Mouse (Mus musculus): Measurements from ENCODE around the gene Snd1. TPM values are rescaled to one million over a fixed set of nuclear protein-coding genes. Genes with fewer than 3 reads are reported as not detected.

Gene Snd1
- total and polyA plus RNA-seq, 2 experiments from 2014 or later, result 54.7 to 120 TPM

DNA sequence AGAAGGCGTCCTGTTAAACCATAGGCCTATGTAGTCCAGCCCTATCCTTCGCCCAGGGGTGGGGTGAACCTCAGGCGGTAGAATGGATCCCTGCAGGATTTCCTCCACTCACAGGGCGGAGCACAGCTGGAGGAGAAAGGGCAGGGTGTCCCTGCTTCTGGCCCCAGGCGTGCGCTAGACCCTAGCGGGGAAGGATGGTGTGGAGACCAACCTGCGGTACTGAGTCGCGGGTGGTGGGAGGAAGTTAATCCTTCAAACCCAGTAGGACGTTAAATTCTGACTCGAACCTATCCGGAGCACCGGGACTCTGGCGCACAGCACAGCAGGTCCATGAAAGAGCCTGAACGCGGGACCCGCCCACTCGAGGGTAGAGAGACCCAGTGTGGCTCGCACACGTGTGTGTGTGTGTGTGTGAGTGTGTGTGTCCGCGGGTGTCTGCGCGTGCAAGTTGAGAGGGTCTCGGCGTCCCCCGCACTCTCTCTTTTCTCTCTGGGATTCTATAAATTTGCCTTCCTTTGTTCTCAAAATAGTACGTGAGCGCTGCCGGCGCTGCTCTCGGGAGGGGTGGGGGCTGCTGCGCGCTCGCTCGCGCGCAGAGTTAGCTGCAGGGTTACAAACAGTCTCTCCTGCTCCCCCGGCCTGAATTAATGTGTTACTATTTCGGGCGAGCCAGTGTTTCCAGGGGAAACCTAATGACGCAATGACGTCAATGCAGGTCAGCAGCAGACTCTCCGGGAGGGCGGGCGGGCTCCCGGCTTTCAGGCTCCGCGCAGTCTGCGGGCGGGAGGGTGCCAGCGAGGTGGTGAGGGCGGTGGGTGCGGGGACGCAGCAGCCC, 506.0 kb downstream of the Snd1 start:
- no peak for TF ChIP-seq CTCF (IDR thresholded peaks at IDR 0.05; ENCODE audit: low read depth)
- TF ChIP-seq EP300 (IDR thresholded peaks at IDR 0.05; ENCODE audit: low read depth), result no peak
- DNase-seq (ENCODE audit: low spot score) (peak; percentile 22), ATAC-seq (ENCODE audit: insufficient read depth, low read depth) (peak; percentile 43)
- Histone ChIP-seq H3K9ac (replicated peaks; ENCODE audit: low read depth, low read length) (no peak overlapping the region), H3K4me3 (ENCODE audit: low read depth, low read length) (peak overlapping the region; percentile 48), H3K9me3 (replicated peaks; ENCODE audit: control insufficient read depth, low read length) (no peaks in the 10 kb centered on the region), H3K27ac (ENCODE audit: low read depth) (no peak overlapping the region), H3K4me1 (ENCODE audit: control insufficient read depth, insufficient read depth) (no peaks in the 10 kb centered on the region), H3K36me3 (replicated peaks; ENCODE audit: control insufficient read depth, insufficient read depth, low read length) (no peaks in the 10 kb centered on the region), H3K4me2 (ENCODE audit: low read depth, low read length) (peak overlapping the region; percentile 83), H3K27me3 (ENCODE audit: control insufficient read depth, insufficient read depth, low read length) (peaks cover 35% of the 10 kb centered on the region)
- under 1% methylated on average over 56 of the region's 56 CpGs for WGBS

DNA sequence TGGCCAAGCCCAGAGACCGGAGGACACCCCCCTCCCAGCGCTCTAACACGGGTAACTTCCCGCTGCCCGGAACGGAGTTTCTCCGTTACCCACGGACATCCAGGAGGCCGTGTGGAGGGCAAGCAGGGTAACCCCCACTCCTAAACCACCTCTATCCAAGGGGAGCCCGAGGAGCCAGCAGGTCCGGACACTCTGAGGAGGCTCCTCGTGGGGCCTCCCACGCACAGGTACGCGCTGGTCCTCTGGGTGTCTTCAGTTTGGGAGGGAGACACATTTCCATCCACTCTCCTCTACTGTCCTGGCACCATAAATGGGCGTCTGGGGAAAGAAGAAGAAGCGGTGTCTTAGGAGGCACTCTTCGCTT, 506.6 kb downstream of the Snd1 start:
- Histone ChIP-seq H3K4me2 (ENCODE audit: low read depth, low read length) (peak overlapping the region; percentile 83), H3K4me3 (ENCODE audit: low read depth, low read length) (peak overlapping the region; percentile 48), H3K27me3 (ENCODE audit: control insufficient read depth, insufficient read depth, low read length) (peaks cover 35% of the 10 kb centered on the region), H3K9ac (replicated peaks; ENCODE audit: low read depth, low read length) (no peak overlapping the region), H3K4me1 (ENCODE audit: control insufficient read depth, insufficient read depth) (no peaks in the 10 kb centered on the region), H3K9me3 (replicated peaks; ENCODE audit: control insufficient read depth, low read length) (no peaks in the 10 kb centered on the region), H3K27ac (ENCODE audit: low read depth) (no peak overlapping the region), H3K36me3 (replicated peaks; ENCODE audit: control insufficient read depth, insufficient read depth, low read length) (no peaks in the 10 kb centered on the region)
- DNase-seq (ENCODE audit: low spot score), result no peak
- WGBS, result 4% methylated on average over 18 of the region's 18 CpGs
- ATAC-seq (ENCODE audit: insufficient read depth, low read depth), result no peak
- TF ChIP-seq CTCF (IDR thresholded peaks at IDR 0.05; ENCODE audit: low read depth) (no peak), EP300 (IDR thresholded peaks at IDR 0.05; ENCODE audit: low read depth) (no peak)

DNA sequence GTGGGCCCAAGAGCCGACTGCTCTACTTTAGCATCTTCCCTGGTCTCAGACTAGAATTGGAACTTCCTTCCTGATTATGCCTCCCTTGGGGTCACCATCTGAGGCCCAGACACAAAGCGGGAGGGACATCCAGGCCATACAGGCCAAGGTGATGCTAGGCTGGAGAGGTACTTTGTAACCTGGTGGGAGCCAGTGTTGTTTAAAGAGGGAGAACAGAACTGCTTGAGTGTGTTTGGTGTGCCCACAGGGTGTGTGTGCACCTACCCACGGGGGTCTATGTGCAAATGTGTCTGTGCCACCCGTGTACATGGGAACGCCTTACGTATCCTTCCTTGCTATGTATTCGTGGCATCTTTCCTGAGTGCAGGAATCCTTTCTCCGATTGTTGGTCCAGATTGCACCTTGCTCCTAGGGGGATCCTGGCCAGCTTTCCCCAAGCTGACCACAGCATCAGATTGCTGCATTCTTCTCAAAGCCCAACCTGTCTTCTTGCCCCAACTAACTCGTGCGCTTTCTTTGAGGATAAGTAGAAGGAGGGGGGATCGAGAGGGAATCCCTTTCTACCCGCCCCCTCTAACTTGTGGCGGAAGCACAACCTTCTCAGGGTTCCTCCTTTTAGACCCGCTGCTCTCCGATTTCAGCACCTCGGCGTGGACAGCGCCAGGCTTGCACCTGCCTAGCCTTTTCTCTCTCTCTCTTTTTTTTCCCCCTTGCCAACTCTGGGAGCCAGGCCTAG, 507.2 kb downstream of the Snd1 start:
- Histone ChIP-seq H3K9me3 (replicated peaks; ENCODE audit: control insufficient read depth, low read length) (no peaks in the 10 kb centered on the region), H3K4me1 (ENCODE audit: control insufficient read depth, insufficient read depth) (no peaks in the 10 kb centered on the region), H3K27me3 (ENCODE audit: control insufficient read depth, insufficient read depth, low read length) (peaks cover 35% of the 10 kb centered on the region), H3K9ac (replicated peaks; ENCODE audit: low read depth, low read length) (no peak overlapping the region), H3K36me3 (replicated peaks; ENCODE audit: control insufficient read depth, insufficient read depth, low read length) (no peaks in the 10 kb centered on the region), H3K4me3 (ENCODE audit: low read depth, low read length) (peak overlapping the region; percentile 48; the same call in 1 of the 2 replicates), H3K4me2 (ENCODE audit: low read depth, low read length) (no peak overlapping the region), H3K27ac (ENCODE audit: low read depth) (no peak overlapping the region)
- DNase-seq (ENCODE audit: low spot score) (peak; percentile 48), ATAC-seq (ENCODE audit: insufficient read depth, low read depth) (no peak)
- 13% methylated on average over 18 of the region's 18 CpGs for WGBS
- TF ChIP-seq CTCF (IDR thresholded peaks at IDR 0.05; ENCODE audit: low read depth) (no peak), EP300 (IDR thresholded peaks at IDR 0.05; ENCODE audit: low read depth) (no peak)

DNA sequence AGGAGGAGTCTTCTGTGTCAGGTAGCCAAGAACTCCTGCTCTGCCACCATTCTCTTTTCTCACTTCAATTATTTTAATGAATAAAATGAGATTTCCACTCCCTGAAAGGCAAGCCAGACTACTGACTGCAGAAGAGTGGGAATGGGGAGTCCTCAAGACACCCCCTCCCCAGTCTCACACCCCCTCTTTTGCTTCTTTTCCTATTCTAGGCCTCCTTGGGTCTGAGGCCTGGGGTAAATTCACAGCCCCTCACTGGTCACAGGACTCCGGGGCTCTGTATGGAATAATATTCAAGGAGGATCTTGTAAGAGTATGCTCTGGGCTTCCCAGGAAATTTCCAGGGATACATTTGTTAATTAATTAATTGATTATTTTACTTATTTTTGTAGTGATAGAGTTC, 507.9 kb downstream of the Snd1 start:
- Histone ChIP-seq H3K36me3 (replicated peaks; ENCODE audit: control insufficient read depth, insufficient read depth, low read length) (no peaks in the 10 kb centered on the region), H3K27ac (ENCODE audit: low read depth) (no peak overlapping the region), H3K27me3 (ENCODE audit: control insufficient read depth, insufficient read depth, low read length) (peaks cover 35% of the 10 kb centered on the region), H3K4me2 (ENCODE audit: low read depth, low read length) (no peak overlapping the region), H3K9ac (replicated peaks; ENCODE audit: low read depth, low read length) (no peak overlapping the region), H3K4me3 (ENCODE audit: low read depth, low read length) (no peak overlapping the region), H3K9me3 (replicated peaks; ENCODE audit: control insufficient read depth, low read length) (no peaks in the 10 kb centered on the region), H3K4me1 (ENCODE audit: control insufficient read depth, insufficient read depth) (no peaks in the 10 kb centered on the region)
- TF ChIP-seq EP300 (IDR thresholded peaks at IDR 0.05; ENCODE audit: low read depth) (no peak), CTCF (IDR thresholded peaks at IDR 0.05; ENCODE audit: low read depth) (no peak)
- DNase-seq (ENCODE audit: low spot score), result no peak
- WGBS, result 69% methylated on average over 1 of the region's 1 CpGs
- ATAC-seq (ENCODE audit: insufficient read depth, low read depth), result no peak

Other genes with a start within 250 kb of the Snd1 start
- 18.6 and 19.5 TPM in 2 replicates for gene Zfp800, start 77.1 kb upstream of the Snd1 start, total RNA-seq (2014; rRNA removed; ENCODE audit: low replicate concordance)
- gene Zfp800, start 77.1 kb upstream of the Snd1 start, polyA plus RNA-seq (2015; fragmentation: Nextera tagmentation; extraction: Ambion mirVana), result 11.0 and 12.7 TPM in 2 replicates
- gene Arf5, start 51.6 kb upstream of the Snd1 start, total RNA-seq (2014; rRNA removed; ENCODE audit: low replicate concordance), result 219 and 253 TPM in 2 replicates
- 235 and 240 TPM in 2 replicates for gene Arf5, start 51.6 kb upstream of the Snd1 start, polyA plus RNA-seq (2015; fragmentation: Nextera tagmentation; extraction: Ambion mirVana)
- not detected in 2 replicates for gene Fscn3, start 47.4 kb upstream of the Snd1 start, total RNA-seq (2014; rRNA removed; ENCODE audit: low replicate concordance)
- gene Fscn3, start 47.4 kb upstream of the Snd1 start, polyA plus RNA-seq (2015; fragmentation: Nextera tagmentation; extraction: Ambion mirVana), result not detected in 2 replicates
- 5.9 and 6.4 TPM in 2 replicates for gene Gcc1, start 46.7 kb upstream of the Snd1 start, total RNA-seq (2014; rRNA removed; ENCODE audit: low replicate concordance)
- 4.2 and 4.3 TPM in 2 replicates for gene Gcc1, start 46.7 kb upstream of the Snd1 start, polyA plus RNA-seq (2015; fragmentation: Nextera tagmentation; extraction: Ambion mirVana)
- not detected in 2 replicates for gene Pax4, start 25.8 kb upstream of the Snd1 start, total RNA-seq (2014; rRNA removed; ENCODE audit: low replicate concordance)
- not detected in 2 replicates for gene Pax4, start 25.8 kb upstream of the Snd1 start, polyA plus RNA-seq (2015; fragmentation: Nextera tagmentation; extraction: Ambion mirVana)